Mouse (Mus musculus): Measurements from ENCODE around the gene Csnk2a2. TPM values are rescaled to one million over a fixed set of nuclear protein-coding genes. Genes with fewer than 3 reads are reported as not detected.

Csnk2a2 gene
- polyA plus RNA-seq, 1 experiment, result 18.2 TPM

GRCm38 (mm10) chr8:95426781-95427281 lies 63.0 kb downstream of the Csnk2a2 start:
- no peak for DNase-seq (ENCODE audit: low read depth)

- no peak for DNase-seq (ENCODE audit: low read depth)
Measured at GRCm38 (mm10) chr8:95424682-95425081, 65.2 kb downstream of the Csnk2a2 start.

DNA sequence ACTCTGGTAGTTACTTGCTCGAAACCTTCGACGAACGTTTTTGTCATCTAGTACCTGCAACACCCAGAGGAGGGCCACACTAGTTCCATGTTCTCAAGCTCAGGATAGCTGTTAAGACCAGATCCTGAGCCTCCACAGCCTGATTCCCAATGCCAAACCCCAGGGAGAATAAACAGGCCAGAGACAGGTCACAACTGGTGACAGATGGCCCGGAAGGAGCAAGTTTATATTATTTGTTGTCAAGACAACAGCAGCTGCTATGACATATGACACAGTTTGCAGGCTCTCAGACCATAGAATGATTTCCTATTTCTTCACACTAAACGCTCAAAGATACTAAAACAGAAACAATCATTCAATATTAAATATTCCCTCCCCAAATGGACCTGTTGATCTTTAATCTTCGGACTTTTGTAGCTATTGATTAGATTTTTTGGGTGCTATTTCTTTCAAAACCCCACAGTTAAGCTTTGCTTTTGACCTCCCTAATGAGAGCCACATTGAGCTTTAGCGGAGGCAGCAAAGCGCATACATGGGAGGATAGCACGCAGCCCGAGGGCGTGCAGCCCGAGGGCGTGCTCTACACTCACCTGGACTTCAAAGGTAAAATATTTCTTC lies 67.5 kb downstream of the Csnk2a2 start:
- DNase-seq (ENCODE audit: low read depth), result no peak

GRCm38 (mm10) chr8:95411309-95411972 lies 78.4 kb downstream of the Csnk2a2 start:
- no peak for DNase-seq (ENCODE audit: low read depth)

GRCm38 (mm10) chr8:95409518-95409917 lies 80.3 kb downstream of the Csnk2a2 start:
- no peak for DNase-seq (ENCODE audit: low read depth)

GRCm38 (mm10) chr8:95401091-95401490 lies 88.7 kb downstream of the Csnk2a2 start:
- DNase-seq (ENCODE audit: low read depth), result no peak

DNA sequence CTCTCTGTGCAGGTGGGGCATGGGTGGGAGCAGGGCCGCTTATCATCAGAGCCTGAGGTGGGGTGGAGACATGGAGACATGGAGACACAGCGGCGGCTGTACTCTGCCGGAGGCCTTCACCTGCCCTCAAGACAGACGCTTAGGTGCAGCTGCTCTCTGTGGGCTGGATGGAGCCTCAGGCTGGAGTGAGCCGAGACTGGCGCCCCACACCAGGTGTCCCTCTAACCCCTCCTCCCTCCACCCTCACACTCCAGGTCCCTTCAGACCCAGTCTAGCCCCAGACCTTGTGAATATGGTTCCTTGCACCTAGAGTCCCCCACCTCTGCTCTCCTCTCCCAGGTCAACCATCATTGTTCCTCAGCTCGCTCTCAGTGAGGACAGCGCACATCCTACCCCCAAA lies 90.7 kb downstream of the Csnk2a2 start:
- DNase-seq (ENCODE audit: low read depth), result no peak

GRCm38 (mm10) chr8:95397201-95397600 lies 92.6 kb downstream of the Csnk2a2 start:
- no peak for DNase-seq (ENCODE audit: low read depth)

GRCm38 (mm10) chr8:95396752-95397151 lies 93.1 kb downstream of the Csnk2a2 start:
- no peak for DNase-seq (ENCODE audit: low read depth)

Other genes with a start within 250 kb of the Csnk2a2 start
- 0.99 and 1.3 TPM in 2 replicates for gene Cngb1, start 183.5 kb downstream of the Csnk2a2 start, polyA plus RNA-seq (2012; rRNA removed)
- gene Tepp, start 179.5 kb downstream of the Csnk2a2 start, polyA plus RNA-seq (2012; rRNA removed), result 0.90 and 2.1 TPM in 2 replicates
- 6.7 and 7.1 TPM in 2 replicates for gene Zfp319, start 158.1 kb downstream of the Csnk2a2 start, polyA plus RNA-seq (2012; rRNA removed)
- 26.5 and 30.5 TPM in 2 replicates for gene Usb1, start 157.8 kb downstream of the Csnk2a2 start, polyA plus RNA-seq (2012; rRNA removed)
- 11.1 and 12.2 TPM in 2 replicates for gene Mmp15, start 137.8 kb downstream of the Csnk2a2 start, polyA plus RNA-seq (2012; rRNA removed)
- 51.7 and 52.4 TPM in 2 replicates for gene Cfap20, start 55.2 kb downstream of the Csnk2a2 start, polyA plus RNA-seq (2012; rRNA removed)
- 0.36 and 1.4 TPM in 2 replicates for gene Ccdc113, start 44.0 kb upstream of the Csnk2a2 start, polyA plus RNA-seq (2012; rRNA removed)
- gene Prss54, start 86.3 kb upstream of the Csnk2a2 start, polyA plus RNA-seq (2012; rRNA removed), result 0.49 and 0.55 TPM in 2 replicates
- gene Gins3, start 143.4 kb upstream of the Csnk2a2 start, polyA plus RNA-seq (2012; rRNA removed), result 2.5 and 3.0 TPM in 2 replicates
- gene Ndrg4, start 186.9 kb upstream of the Csnk2a2 start, polyA plus RNA-seq (2012; rRNA removed), result 95.6 and 101 TPM in 2 replicates
- 7.8 and 8.2 TPM in 2 replicates for gene Setd6, start 225.8 kb upstream of the Csnk2a2 start, polyA plus RNA-seq (2012; rRNA removed)

All from gonadal fat pad, adult 2 months (tissue).